Mouse (Mus musculus): ENCODE results near the gene Limch1.

Gene Limch1

GRCm38 (mm10) chr5:66746761-66747160 is 1.1 kb downstream of the Limch1 start:
- no peak for DNase-seq (ENCODE audit: low read depth, low spot score)

- DNase-seq (ENCODE audit: low read depth, low spot score) = no peak
These were observed 2.3 kb downstream of the Limch1 start for GRCm38 (mm10) chr5:66747761-66748430.

- no peak for DNase-seq (ENCODE audit: low read depth, low spot score)
These were observed 3.0 kb downstream of the Limch1 start for GRCm38 (mm10) chr5:66748448-66749115.

GRCm38 (mm10) chr5:66750641-66751040 is 5.0 kb downstream of the Limch1 start:
- no peak for DNase-seq (ENCODE audit: low read depth, low spot score)

GRCm38 (mm10) chr5:66751332-66751980 is 5.8 kb downstream of the Limch1 start:
- no peak for DNase-seq (ENCODE audit: low read depth, low spot score)

GRCm38 (mm10) chr5:66753620-66754019 is 8.0 kb downstream of the Limch1 start:
- DNase-seq (ENCODE audit: low read depth, low spot score) = no peak

- no peak for DNase-seq (ENCODE audit: low read depth, low spot score)
These were observed 11.4 kb downstream of the Limch1 start for GRCm38 (mm10) chr5:66756821-66757705.

GRCm38 (mm10) chr5:66757706-66758237 is 12.1 kb downstream of the Limch1 start:
- DNase-seq (ENCODE audit: low read depth, low spot score) = no peak

GRCm38 (mm10) chr5:66759354-66759753 is 13.7 kb downstream of the Limch1 start:
- no peak for DNase-seq (ENCODE audit: low read depth, low spot score)

- no peak for DNase-seq (ENCODE audit: low read depth, low spot score)
These were observed 15.1 kb downstream of the Limch1 start for GRCm38 (mm10) chr5:66760747-66761146.

GRCm38 (mm10) chr5:66762006-66762405 is 16.4 kb downstream of the Limch1 start:
- DNase-seq (ENCODE audit: low read depth, low spot score) = no peak

- no peak for DNase-seq (ENCODE audit: low read depth, low spot score)
These were observed 18.5 kb downstream of the Limch1 start for GRCm38 (mm10) chr5:66764129-66764528.

GRCm38 (mm10) chr5:66765911-66766310 is 20.3 kb downstream of the Limch1 start:
- DNase-seq (ENCODE audit: low read depth, low spot score) = no peak

- DNase-seq (ENCODE audit: low read depth, low spot score) = no peak
These were observed 22.4 kb downstream of the Limch1 start for GRCm38 (mm10) chr5:66768034-66768433.

- DNase-seq (ENCODE audit: low read depth, low spot score) = no peak
These were observed 23.4 kb downstream of the Limch1 start for GRCm38 (mm10) chr5:66769070-66769469.

GRCm38 (mm10) chr5:66769558-66769957 is 23.9 kb downstream of the Limch1 start:
- DNase-seq (ENCODE audit: low read depth, low spot score) = no peak

GRCm38 (mm10) chr5:66777999-66778710 is 32.5 kb downstream of the Limch1 start:
- DNase-seq (ENCODE audit: low read depth, low spot score) = no peak

- DNase-seq (ENCODE audit: low read depth, low spot score) = no peak
These were observed 34.7 kb downstream of the Limch1 start for GRCm38 (mm10) chr5:66780371-66780770.

- no peak for DNase-seq (ENCODE audit: low read depth, low spot score)
These were observed 35.9 kb downstream of the Limch1 start for GRCm38 (mm10) chr5:66781507-66781906.

- DNase-seq (ENCODE audit: low read depth, low spot score) = no peak
These were observed 37.2 kb downstream of the Limch1 start for GRCm38 (mm10) chr5:66782851-66783250.

All from A20 (cell line).